15 mouse cellular contexts compared by ENCODE assay signal in genomic region chr4:145831328-145832062, GRCm38 (mm10). TPM values are rescaled to one million over a fixed set of nuclear protein-coding genes. Genes with fewer than 3 reads are reported as not detected.
DNase-seq lines count a peak whose midpoint lies in the region; ATAC-seq and TF ChIP-seq lines count a peak whose summit lies in the region.
"Not testable (repeated sequence)": the region's sequence is repeated elsewhere in the genome, so short reads cannot be mapped to it uniquely, and the experiment has no call there.
"Had no signal": no experiment of that assay in that cellular context is flagged by ENCODE, and none has a peak within 500 bp of the region (broad histone marks: within the 10 kb centered on the region; RNA-seq: fewer than 3 reads in every experiment).

No protein-coding gene starts in this region.

- not testable (repeated sequence) for H3K4me1 ChIP-seq in heart, embryonic 14.5 days (ENCODE audit: control insufficient read depth in 2 of 2, insufficient read depth in 2 of 2, low read length in 2 of 2); hindbrain, embryonic 14.5 days (replicated peaks; ENCODE audit: control insufficient read depth, insufficient read depth, low read length); kidney, embryonic 15.5 days; liver, embryonic 13.5 days (replicated peaks); stomach, postnatal 0 days (replicated peaks; ENCODE audit: control insufficient read depth, insufficient read depth)

- H3K27ac ChIP-seq in heart, embryonic 14.5 days (replicated peaks in 1 of 2; ENCODE audit: control insufficient read depth in 1 of 2, insufficient read depth in 1 of 2, low read depth in 2 of 2, low read length in 2 of 2); hindbrain, embryonic 14.5 days; kidney, embryonic 15.5 days; liver, embryonic 13.5 days; stomach, postnatal 0 days (replicated peaks): not testable (repeated sequence)

- ATAC-seq in erythroid progenitor cell, adult 5-6 weeks (replicated peaks; ENCODE audit: low FRiP score, poor library complexity, severe bottlenecking), result peak; percentile 39; the same call in 1 of the 2 replicates
- ATAC-seq in heart, embryonic 14.5 days (ENCODE audit: insufficient number of reproducible peaks, insufficient read depth, low FRiP score, low read depth), result peak; percentile 41; the same call in 1 of the 2 replicates
- peak; percentile 71; the same call in 1 of the 2 replicates for ATAC-seq in hindbrain, embryonic 14.5 days (ENCODE audit: low FRiP score)
- peak; percentile 50; the same call in 1 of the 2 replicates for ATAC-seq in kidney, embryonic 15.5 days (replicated peaks; ENCODE audit: low FRiP score)
- ATAC-seq in liver, embryonic 13.5 days (ENCODE audit: low read depth), result 0 out of 2 replicates have a peak, but pooled peaks have one; percentile 31
- ATAC-seq in megakaryocyte, adult 5-6 weeks (ENCODE audit: poor library complexity, severe bottlenecking), result peak; percentile 17; the same call in 1 of the 2 replicates
- peak; percentile 57 for ATAC-seq in monocyte, adult 5-6 weeks (replicated peaks; ENCODE audit: insufficient number of reproducible peaks, low FRiP score, low TSS enrichment, poor library complexity, severe bottlenecking)
- peak; percentile 59 for ATAC-seq in stomach, postnatal 0 days (ENCODE audit: low FRiP score, low TSS enrichment)

- DNase-seq in hindbrain, embryonic 14.5 days (ENCODE audit: low spot score); liver, embryonic 13.5 days; stomach, postnatal 0 days (ENCODE audit: low spot score): not testable (repeated sequence)

- H3K27me3 ChIP-seq in heart, embryonic 14.5 days (ENCODE audit: control insufficient read depth, insufficient read depth, low read length); hindbrain, embryonic 14.5 days (ENCODE audit: control insufficient read depth, insufficient read depth, low read length); kidney, embryonic 15.5 days; liver, embryonic 13.5 days; stomach, postnatal 0 days (ENCODE audit: control insufficient read depth, insufficient read depth, low read length): not testable (repeated sequence)

- H3K9me3 ChIP-seq in heart, embryonic 14.5 days (ENCODE audit: control insufficient read depth, low read length); hindbrain, embryonic 14.5 days (ENCODE audit: control insufficient read depth, low read length); kidney, embryonic 15.5 days (replicated peaks); liver, embryonic 13.5 days (replicated peaks); stomach, postnatal 0 days (ENCODE audit: control insufficient read depth, low read length): not testable (repeated sequence)

- H3K4me2 ChIP-seq in heart, embryonic 14.5 days (ENCODE audit: low read length); hindbrain, embryonic 14.5 days (replicated peaks); kidney, embryonic 15.5 days; liver, embryonic 13.5 days; stomach, postnatal 0 days (replicated peaks; ENCODE audit: low read depth): not testable (repeated sequence)

- not testable (repeated sequence) for TF ChIP-seq EP300 in stomach, postnatal 0 days (optimal IDR thresholded peaks at IDR 0.05)

- 91% methylated on average over 1 of the region's 14 CpGs for WGBS in heart, embryonic 14.5 days
- 88% methylated on average over 1 of the region's 14 CpGs for WGBS in hindbrain, embryonic 14.5 days
- WGBS in kidney, embryonic 15.5 days, result 98% methylated on average over 1 of the region's 14 CpGs
- 81% methylated on average over 1 of the region's 14 CpGs for WGBS in liver, embryonic 13.5 days (ENCODE audit: insufficient replicate concordance)
- 94% methylated on average over 1 of the region's 14 CpGs for WGBS in stomach, postnatal 0 days

- H3K36me3 ChIP-seq in heart, embryonic 14.5 days (ENCODE audit: control insufficient read depth, insufficient read depth, low read length); hindbrain, embryonic 14.5 days (replicated peaks; ENCODE audit: control insufficient read depth, insufficient read depth); kidney, embryonic 15.5 days; liver, embryonic 13.5 days; stomach, postnatal 0 days (ENCODE audit: control insufficient read depth, insufficient read depth, low read length): not testable (repeated sequence)

- not testable (repeated sequence) for TF ChIP-seq CTCF in stomach, postnatal 0 days (IDR thresholded peaks at IDR 0.05; ENCODE audit: low read depth)

- H3K9ac ChIP-seq in heart, embryonic 14.5 days (ENCODE audit: low read length); hindbrain, embryonic 14.5 days; kidney, embryonic 15.5 days; liver, embryonic 13.5 days; stomach, postnatal 0 days (ENCODE audit: low read length): not testable (repeated sequence)

- not testable (repeated sequence) for H3K4me3 ChIP-seq in heart, embryonic 14.5 days (ENCODE audit: control insufficient read depth in 1 of 2, insufficient read depth in 1 of 2, low read depth in 1 of 2, low read length in 2 of 2); hindbrain, embryonic 14.5 days (replicated peaks; ENCODE audit: low read length); kidney, embryonic 15.5 days (replicated peaks); liver, embryonic 13.5 days (replicated peaks); stomach, postnatal 0 days (ENCODE audit: low read depth, low read length)

RNA-seq across cellular contexts. Expression of gene Zfp986, which starts 37.1 kb away (rescaled TPM):
- total RNA-seq in erythroid progenitor cell, adult 5-6 weeks (2015; ENCODE audit: low replicate concordance), result not detected in 2 replicates
- not detected in 2 replicates for total RNA-seq in erythroid progenitor cell, adult 5-6 weeks (2017; ENCODE audit: low replicate concordance)
- not detected in 2 replicates for polyA plus RNA-seq in heart, embryonic 14.5 days (2014; fragmentation: Nextera tagmentation; extraction: Ambion mirVana)
- not detected in 2 replicates for polyA plus RNA-seq in hindbrain, embryonic 14.5 days (2014; fragmentation: Nextera tagmentation; extraction: Ambion mirVana)
- not detected in 2 replicates for polyA plus RNA-seq in kidney, embryonic 15.5 days (2015; fragmentation: Nextera tagmentation; extraction: Ambion mirVana)
- polyA plus RNA-seq in liver, embryonic 13.5 days (2015; fragmentation: Nextera tagmentation; extraction: Ambion mirVana), result not detected in 2 replicates
- total RNA-seq in megakaryocyte, adult 5-6 weeks (2015), result not detected in 2 replicates
- total RNA-seq in megakaryocyte, adult 5-6 weeks (2017), result not detected in 2 replicates
- not detected in 3 replicates for total RNA-seq in monocyte, adult 5-6 weeks (2017)
- polyA plus RNA-seq in stomach, postnatal 0 days (2015; fragmentation: Nextera tagmentation; extraction: Ambion mirVana), result not detected in 2 replicates
- total RNA-seq: adrenal gland, postnatal 14 days; gastrocnemius, postnatal 25 days; liver, adult 2 months had no signal
- polyA plus RNA-seq: activated CD4-positive, CD25-positive, alpha-beta regulatory T cell, adult 4 months; forebrain, embryonic 10.5 days; hindbrain, embryonic 10.5 days; large intestine, adult 2 months; liver, adult 2 months had no signal

Comparison
In these comparisons a context has a peak if more than half of its experiments do, and no peak if none do; other contexts are left out.
1. ATAC-seq: peak in every context shown above with its lines; median percentile 71 in hindbrain, embryonic 14.5 days; 59 in stomach, postnatal 0 days; 57 in monocyte, adult 5-6 weeks; 50 in kidney, embryonic 15.5 days; 41 in heart, embryonic 14.5 days; 39 in erythroid progenitor cell, adult 5-6 weeks; 31 in liver, embryonic 13.5 days; 17 in megakaryocyte, adult 5-6 weeks.